Mouse (Mus musculus) lung, embryonic 14.5 days (tissue): ENCODE data around the gene Fbln7. TPM values are rescaled to one million over a fixed set of nuclear protein-coding genes. Genes with fewer than 3 reads are reported as not detected.

Experiments
- ATAC-seq: fragments of 200-750 bp; cut with Nextera tagmentation; 2 replicates; pipeline ENCODE4 v1.8.0; 2017; ENCODE audit warnings: mild to moderate bottlenecking, moderate TSS enrichment, moderate library complexity; ENCODE audit not compliant: insufficient read depth
- DNase-seq: peaks from one replicate; pipeline ENCODE4 v3.0.0-alpha.2; 2015
- H3K27ac ChIP-seq: fragments of 300-500 bp; sonication (generic); 2 replicates; pipeline ENCODE4 v1.5.1; 2014; ENCODE audit warnings: low read depth, mild to moderate bottlenecking, moderate library complexity
- H3K27me3 ChIP-seq: fragments of 300-500 bp; sonication (generic); 2 replicates; pipeline ENCODE4 v1.6.1; 2014; ENCODE audit warnings: low read length, control low read depth; ENCODE audit not compliant: insufficient read depth
- H3K36me3 ChIP-seq: fragments of 300-500 bp; sonication (generic); 2 replicates; pipeline ENCODE4 v1.6.1; 2014; ENCODE audit warnings: control low read depth; ENCODE audit not compliant: insufficient read depth
- H3K4me1 ChIP-seq: fragments of 300-500 bp; sonication (generic); 2 replicates; pipeline ENCODE4 v1.6.1; 2014; ENCODE audit warnings: antibody characterized with exemption, control low read depth; ENCODE audit not compliant: insufficient read depth
- H3K4me2 ChIP-seq: fragments of 300-500 bp; sonication (generic); 2 replicates; pipeline ENCODE4 v1.6.1; 2014; ENCODE audit warnings: mild to moderate bottlenecking
- H3K4me3 ChIP-seq: fragments of 300-500 bp; sonication (generic); 2 replicates; pipeline ENCODE4 v1.5.1; 2014; ENCODE audit warnings: low read depth, low read length
- H3K9ac ChIP-seq: fragments of 300-500 bp; sonication (generic); 2 replicates; pipeline ENCODE4 v1.6.1; 2014
- H3K9me3 ChIP-seq: fragments of 300-500 bp; sonication (generic); 2 replicates; pipeline ENCODE4 v1.6.1; 2016; ENCODE audit warnings: low read depth, low read length, control low read depth
- CTCF ChIP-seq: IDR thresholded peaks from 2 replicates; pipeline ENCODE4 v1.5.1; 2016; ENCODE audit warnings: antibody characterized with exemption, low read depth
- WGBS: fragments of 180-500 bp; shearing (Covaris S2); extraction: QIAGEN DNeasy Blood & Tissue Kit; methylation state at CpG from one replicate; pipeline ENCODE4 v1.1.7; 2014; 5-methylcytosine and 5-hydroxymethylcytosine counted together
- microRNA-seq: library from miRNA; unstranded; fragments of <30 nt; microRNA quantifications from one replicate; pipeline ENCODE4, GENCODE M21; 2016; ENCODE audit warnings: borderline number of aligned reads
- polyA plus RNA-seq: library from polyadenylated mRNA; unstranded; fragments of >200 nt; fragmentation: Nextera tagmentation; extraction: Ambion mirVana; gene quantifications from 2 replicates; pipeline ENCODE4 v1.2.1, GENCODE M21; 2014

Gene Fbln7
- polyA plus RNA-seq, 1 experiment from 2014 or later, result 9.1 TPM

DNA sequence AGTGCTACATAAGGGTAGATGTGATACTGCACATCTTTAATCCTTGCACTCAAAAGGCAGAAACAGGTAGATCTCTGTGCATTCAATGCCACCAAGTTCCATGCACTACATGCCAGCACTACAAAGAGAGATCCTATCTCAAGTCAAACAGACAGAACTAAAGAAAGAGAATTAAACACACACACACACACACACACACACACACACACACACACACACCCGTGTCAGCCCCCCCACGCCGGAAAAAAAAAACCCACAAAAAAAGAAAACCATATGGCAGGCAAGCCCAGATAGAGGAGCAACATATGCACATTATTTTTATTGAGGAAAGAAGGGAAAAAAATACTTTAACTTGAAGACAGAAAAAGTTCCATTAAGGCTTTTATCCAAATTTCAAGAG, 65.7 kb downstream of the Fbln7 start:
- no peak for ATAC-seq
- Histone ChIP-seq H3K27me3 (no peaks in the 10 kb centered on the region), H3K9ac (no peak overlapping the region), H3K27ac (no peak overlapping the region), H3K4me1 (no peaks in the 10 kb centered on the region), H3K36me3 (peaks cover 37% of the 10 kb centered on the region), H3K9me3 (no peaks in the 10 kb centered on the region), H3K4me3 (no peak overlapping the region), H3K4me2 (no peak overlapping the region)
- DNase-seq, result no peak
- TF ChIP-seq CTCF, result no peak
- WGBS, result 70% methylated on average over 3 of the region's 3 CpGs

DNA sequence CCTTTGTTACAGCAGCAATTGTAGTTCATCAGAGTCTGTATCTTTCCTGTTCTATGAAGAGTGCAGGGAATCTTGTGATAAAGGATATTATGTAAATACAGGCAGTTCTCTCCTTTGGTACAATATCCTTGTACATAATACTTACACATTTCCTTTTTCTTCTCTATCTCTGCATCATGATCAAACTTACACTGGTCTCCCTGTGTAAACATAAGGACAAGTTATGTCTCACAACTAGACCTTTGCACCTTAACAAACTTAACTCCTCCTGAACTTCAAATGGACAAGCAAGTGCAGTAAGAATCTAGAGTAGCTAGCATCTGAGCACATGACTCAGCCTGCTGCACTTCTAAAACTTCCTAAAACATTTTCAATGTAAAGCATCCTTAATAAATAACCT, 67.9 kb downstream of the Fbln7 start:
- Histone ChIP-seq H3K9ac (no peak overlapping the region), H3K4me1 (no peaks in the 10 kb centered on the region), H3K4me3 (no peak overlapping the region), H3K9me3 (no peaks in the 10 kb centered on the region), H3K4me2 (no peak overlapping the region), H3K27ac (no peak overlapping the region), H3K27me3 (no peaks in the 10 kb centered on the region), H3K36me3 (peaks cover 42% of the 10 kb centered on the region)
- no peak for TF ChIP-seq CTCF
- ATAC-seq (no peak), DNase-seq (no peak)

DNA sequence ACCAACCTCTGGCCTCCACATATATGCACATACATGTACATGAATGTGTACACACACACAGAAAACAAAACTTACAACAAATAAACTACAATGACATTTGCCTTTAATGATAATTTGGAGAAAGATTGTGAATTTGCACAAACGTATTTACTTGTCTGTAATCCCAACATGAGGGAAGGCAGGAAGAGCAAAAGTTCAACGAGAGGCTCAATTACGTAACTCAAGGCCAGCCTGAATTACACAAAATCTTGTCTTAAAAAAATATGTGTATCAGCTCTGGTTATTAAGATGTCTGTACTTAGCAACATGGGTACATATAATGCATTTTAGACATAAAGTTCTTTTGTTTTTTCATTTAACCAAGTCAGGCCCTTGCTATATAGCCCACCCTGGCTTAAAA, 73.5 kb downstream of the Fbln7 start:
- no peak overlapping the region for H3K4me3 ChIP-seq
- no peaks in the 10 kb centered on the region for H3K27me3 ChIP-seq
- H3K4me1 ChIP-seq, result no peaks in the 10 kb centered on the region
- WGBS, result 79% methylated on average over 3 of the region's 3 CpGs
- H3K9me3 ChIP-seq, result no peaks in the 10 kb centered on the region
- H3K36me3 ChIP-seq, result peaks cover 15% of the 10 kb centered on the region; the same call in 1 of the 2 replicates
- no peak overlapping the region for H3K9ac ChIP-seq
- no peak overlapping the region for H3K27ac ChIP-seq
- H3K4me2 ChIP-seq, result no peak overlapping the region
- no peak for TF ChIP-seq CTCF
- DNase-seq, result no peak
- ATAC-seq, result no peak

DNA sequence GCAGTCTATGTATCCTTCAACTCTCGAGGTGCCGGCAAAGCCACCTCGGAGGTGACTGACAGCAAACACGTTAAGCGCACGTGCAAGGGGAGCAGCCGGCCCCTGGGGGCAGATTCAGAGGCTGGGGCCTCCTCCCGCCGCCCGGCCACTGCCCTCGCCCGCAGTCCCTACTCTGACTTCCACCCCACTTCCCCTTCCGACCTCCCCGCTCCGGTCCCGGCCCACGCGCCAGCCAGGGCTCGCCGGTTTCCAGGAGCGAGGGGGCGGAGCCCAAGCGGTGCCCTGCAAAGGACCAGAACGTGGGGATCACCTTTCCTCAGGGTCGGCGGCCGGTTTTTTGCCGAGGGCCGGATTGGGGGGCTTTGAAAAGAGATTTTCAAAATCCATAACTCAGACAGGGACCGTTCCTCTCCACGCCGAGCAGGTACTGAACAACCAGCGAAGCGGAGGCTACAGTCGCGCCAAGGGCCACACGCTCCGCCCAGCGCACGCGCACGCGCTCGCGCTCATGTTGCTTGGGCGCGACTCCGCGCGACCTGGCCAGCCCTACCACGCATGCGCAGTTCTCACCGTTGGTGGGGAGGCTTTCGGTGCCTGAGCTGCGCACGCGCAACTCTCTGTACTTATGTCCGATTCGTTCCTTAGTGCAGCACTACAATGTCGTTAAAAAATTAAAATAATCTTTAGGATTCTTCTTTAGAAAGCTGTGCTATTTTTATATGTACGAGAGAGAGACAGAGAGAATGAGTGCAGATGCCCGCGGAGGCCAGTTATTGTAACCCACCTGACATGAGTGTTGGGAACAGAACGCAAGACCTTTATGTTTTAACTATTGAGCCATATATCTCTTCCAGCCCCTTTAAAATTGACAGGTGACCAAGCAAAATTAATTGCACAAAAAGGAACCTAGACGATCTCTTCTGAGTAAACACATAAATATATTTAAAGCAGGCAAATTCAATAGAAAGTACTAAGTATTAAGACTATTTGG, 81.1 kb downstream of the Fbln7 start, which contains the start of gene Zc3h8:
Zc3h8 (minus strand) TSS at position 540 of the 991 bp plus-strand sequence.
- TF ChIP-seq CTCF, result no peak
- peak within 1 kb of the TSS; percentile 83 for H3K27ac ChIP-seq
- H3K27me3 ChIP-seq, result no peaks in the 10 kb centered on the region
- H3K4me3 ChIP-seq, result peak within 1 kb of the TSS; percentile 73
- DNase-seq, result peak; percentile 100
- H3K9ac ChIP-seq, result peak within 1 kb of the TSS; percentile 73
- ATAC-seq, result peak; percentile 95
- no peaks in the 10 kb centered on the region for H3K4me1 ChIP-seq
- 1% methylated on average over 65 of the region's 65 CpGs for WGBS
- H3K9me3 ChIP-seq, result no peaks in the 10 kb centered on the region
- H3K4me2 ChIP-seq, result peak within 1 kb of the TSS; percentile 77
- H3K36me3 ChIP-seq, result no peaks in the 10 kb centered on the region

Small RNA genes lying within 50 kb of the gene (microRNA-seq; reads per million reads assigned to microRNA genes)
- gene Gm22859, result not detected

Other genes with a start within 250 kb of the Fbln7 start
- gene Anapc1, start 175.6 kb upstream of the Fbln7 start, polyA plus RNA-seq, result 91.2 and 92.7 TPM in 2 replicates
- 4.5 TPM in 2 replicates for gene Mertk, start 164.0 kb upstream of the Fbln7 start, polyA plus RNA-seq
- 29.5 and 30.2 TPM in 2 replicates for gene Tmem87b, start 44.9 kb upstream of the Fbln7 start, polyA plus RNA-seq
- gene Zc3h8, start 81.1 kb downstream of the Fbln7 start, polyA plus RNA-seq, result 7.9 and 8.2 TPM in 2 replicates
- gene Zc3h6, start 104.4 kb downstream of the Fbln7 start, polyA plus RNA-seq, result 1.3 and 1.6 TPM in 2 replicates
- gene Gm10762, start 104.7 kb downstream of the Fbln7 start, polyA plus RNA-seq, result 15.8 and 16.7 TPM in 2 replicates
- 0.17 and 0.23 TPM in 2 replicates for gene Vinac1, start 185.2 kb downstream of the Fbln7 start, polyA plus RNA-seq
- 16.5 and 17.5 TPM in 2 replicates for gene Ttl, start 203.0 kb downstream of the Fbln7 start, polyA plus RNA-seq
- 22.6 and 28.5 TPM in 2 replicates for gene Polr1b, start 238.0 kb downstream of the Fbln7 start, polyA plus RNA-seq